Mouse (Mus musculus) C2C12 (cell line): ENCODE results near the gene Gja5. TPM values are rescaled to one million over a fixed set of nuclear protein-coding genes. Genes with fewer than 3 reads are reported as not detected.
"Not testable (repeated sequence)": the region's sequence is repeated elsewhere in the genome, so short reads cannot be mapped to it uniquely, and the experiment has no call there.

Source experiments
- H3K27me3 ChIP-seq: one replicate; pipeline ENCODE4 v1.6.1; 2011; ENCODE audit not compliant: control insufficient read depth, insufficient read depth, insufficient read length
- H3K36me3 ChIP-seq: one replicate; pipeline ENCODE4 v1.6.1; 2011; ENCODE audit not compliant: control insufficient read depth, insufficient read depth
- H3K4me3 ChIP-seq: one replicate; pipeline ENCODE4 v1.5.1; 2011; ENCODE audit warnings: mild to moderate bottlenecking, control low read depth; ENCODE audit not compliant: poor library complexity, insufficient read depth, severe bottlenecking
- H3K79me2 ChIP-seq: one replicate; pipeline ENCODE4 v1.6.1; 2011; ENCODE audit not compliant: control insufficient read depth, insufficient read depth
- H3K79me3 ChIP-seq: one replicate; pipeline ENCODE4 v1.6.1; 2011; ENCODE audit warnings: low read depth, control low read depth
- H3ac ChIP-seq: one replicate; pipeline ENCODE3; 2011; ENCODE audit warnings: low read depth; ENCODE audit not compliant: control insufficient read depth, insufficient read length
- CEBPB ChIP-seq: IDR thresholded peaks from one replicate; pipeline ENCODE4 v1.6.1; 2011; ENCODE audit warnings: low read depth, mild to moderate bottlenecking, control low read depth, moderate library complexity
- CTCF ChIP-seq: IDR thresholded peaks from one replicate; pipeline ENCODE4 v1.5.1; 2011; ENCODE audit not compliant: control insufficient read depth, insufficient read depth, insufficient read length
- FOSL1 ChIP-seq: IDR thresholded peaks from one replicate; pipeline ENCODE4 v1.8.0; 2011; ENCODE audit warnings: mild to moderate bottlenecking, low read length; ENCODE audit not compliant: poor library complexity, insufficient read depth, severe bottlenecking
- MAX ChIP-seq: IDR thresholded peaks from one replicate; pipeline ENCODE4 v1.6.1; 2011; ENCODE audit warnings: mild to moderate bottlenecking, control low read depth
- MYOD1 ChIP-seq: IDR thresholded peaks from one replicate; pipeline ENCODE4 v1.6.1; 2011; ENCODE audit warnings: low read depth; ENCODE audit not compliant: control insufficient read depth, insufficient read length
- MYOG ChIP-seq: IDR thresholded peaks from one replicate; pipeline ENCODE4 v1.6.1; 2011; ENCODE audit not compliant: control insufficient read depth, insufficient read length; ENCODE audit errors: extremely low read depth
- USF1 ChIP-seq: IDR thresholded peaks from one replicate; pipeline ENCODE4 v1.6.1; 2011; ENCODE audit warnings: low read depth, mild to moderate bottlenecking, control low read depth, moderate library complexity
- polyA plus RNA-seq: library from polyadenylated mRNA; unstranded; fragments of >200 nt; fragmentation: generic; extraction: Trizol; gene quantifications from one replicate; pipeline ENCODE4 v1.2.1, GENCODE M21; 2012; ENCODE audit warnings: missing spikeins

Gja5 gene
- polyA plus RNA-seq, 1 experiment: 0.12 TPM

DNA sequence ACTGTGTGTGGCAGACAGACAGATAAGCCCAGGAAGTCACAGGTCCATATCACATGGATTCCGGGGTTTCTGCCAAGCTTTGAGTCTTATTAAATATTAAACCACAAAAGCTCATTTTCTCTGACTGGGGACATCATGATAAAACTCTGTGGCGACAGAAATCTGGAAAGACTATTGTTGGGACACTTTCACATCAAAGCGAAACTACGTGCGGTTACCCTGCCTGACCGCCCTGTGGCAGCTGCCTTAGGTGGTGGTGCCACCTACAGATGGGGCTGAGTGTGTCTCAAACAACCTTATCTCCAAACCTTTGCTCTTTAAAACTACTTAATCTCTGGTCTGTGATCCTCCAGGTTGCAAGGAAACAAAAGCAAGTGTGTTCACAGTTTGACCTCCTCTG is 171.9 kb downstream of the Gja5 start:
- no peak for TF ChIP-seq MYOG
- TF ChIP-seq MYOD1: peak; percentile 43
- no peak for TF ChIP-seq USF1
- peak; percentile 73 for TF ChIP-seq CTCF
- TF ChIP-seq CEBPB: no peak
- TF ChIP-seq MAX: no peak
- TF ChIP-seq FOSL1: no peak
- H3K36me3 ChIP-seq: no peaks in the 10 kb centered on the region
- peaks cover 10% of the 10 kb centered on the region for H3K27me3 ChIP-seq
- no peak overlapping the region for H3ac ChIP-seq
- H3K4me3 ChIP-seq: no peak overlapping the region
- H3K79me3 ChIP-seq: no peaks in the 10 kb centered on the region
- H3K79me2 ChIP-seq: no peaks in the 10 kb centered on the region

DNA sequence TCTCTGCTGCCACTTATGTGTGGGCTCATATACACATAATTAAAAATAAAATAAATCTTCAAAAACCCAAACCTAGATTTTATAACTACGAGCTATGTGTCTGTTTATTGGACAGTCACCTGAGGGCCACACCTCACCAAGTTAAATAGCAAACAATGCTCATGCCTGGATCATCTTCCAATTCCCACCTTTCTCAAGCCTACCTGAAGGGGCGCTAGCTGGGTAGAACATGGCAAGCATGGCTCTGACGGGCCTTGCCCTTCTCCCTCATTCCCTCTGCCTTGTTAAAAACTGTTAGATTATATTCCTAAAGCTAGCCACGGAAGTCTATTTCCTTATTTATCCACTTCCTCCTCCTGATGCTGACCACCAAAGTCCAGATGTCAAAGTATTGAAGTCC is 173.9 kb downstream of the Gja5 start:
- H3K79me2 ChIP-seq: no peaks in the 10 kb centered on the region
- H3K27me3 ChIP-seq: peaks cover 10% of the 10 kb centered on the region
- no peak overlapping the region for H3K4me3 ChIP-seq
- no peak overlapping the region for H3ac ChIP-seq
- TF ChIP-seq MAX: no peak
- TF ChIP-seq CTCF: no peak
- no peak for TF ChIP-seq USF1
- H3K79me3 ChIP-seq: no peaks in the 10 kb centered on the region
- no peaks in the 10 kb centered on the region for H3K36me3 ChIP-seq

DNA sequence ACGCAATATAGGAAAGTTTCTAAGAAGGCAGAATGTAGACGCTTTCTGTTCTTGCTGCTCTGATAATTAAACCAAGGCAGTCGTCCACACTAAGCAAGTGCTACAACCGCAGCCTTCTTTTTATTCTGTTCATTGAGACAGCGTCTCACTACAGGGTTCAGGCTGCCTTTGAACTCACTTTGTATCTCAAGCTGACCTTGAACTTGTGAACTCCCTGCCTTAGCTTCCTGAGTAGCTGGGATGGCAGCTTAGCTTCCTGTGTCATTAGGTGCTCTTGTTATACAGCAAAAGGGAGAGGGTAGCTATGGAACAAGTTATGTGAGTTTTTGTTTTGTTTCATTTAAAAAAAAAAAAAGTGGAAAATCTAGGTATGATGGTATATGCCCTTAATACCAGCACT is 177.7 kb downstream of the Gja5 start:
- peaks cover 10% of the 10 kb centered on the region for H3K27me3 ChIP-seq
- TF ChIP-seq CTCF (no peak), USF1 (no peak), MAX (no peak), MYOD1 (no peak), CEBPB (no peak), MYOG (no peak), FOSL1 (no peak)
- no peaks in the 10 kb centered on the region for H3K79me3 ChIP-seq
- no peaks in the 10 kb centered on the region for H3K36me3 ChIP-seq
- no peak overlapping the region for H3K4me3 ChIP-seq
- no peaks in the 10 kb centered on the region for H3K79me2 ChIP-seq
- H3ac ChIP-seq: no peak overlapping the region

DNA sequence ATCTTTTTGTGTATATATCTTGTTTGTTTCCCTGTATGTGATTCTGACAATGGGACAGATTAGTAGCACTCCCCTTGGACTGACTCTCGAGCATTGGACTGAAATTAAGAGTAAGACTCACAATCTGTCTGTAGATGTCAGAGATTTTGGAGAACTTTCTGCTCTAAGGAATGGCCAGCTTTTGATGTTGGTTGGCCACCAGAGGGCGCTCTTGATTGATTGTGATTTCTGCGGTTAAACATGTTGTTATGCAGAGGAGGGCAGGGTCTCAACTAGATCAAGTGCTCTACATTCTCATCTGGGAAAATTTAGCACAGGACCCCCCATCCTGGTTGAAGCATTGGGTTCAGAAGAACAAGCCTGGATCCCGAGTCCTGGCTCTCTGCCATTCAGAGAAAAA is 182.8 kb downstream of the Gja5 start:
- Histone ChIP-seq H3K79me3 (no peaks in the 10 kb centered on the region), H3K4me3 (no peak overlapping the region), H3ac (no peak overlapping the region), H3K27me3 (no peaks in the 10 kb centered on the region), H3K79me2 (no peaks in the 10 kb centered on the region), H3K36me3 (no peaks in the 10 kb centered on the region)
- TF ChIP-seq MYOD1 (no peak), USF1 (no peak), CEBPB (no peak), MAX (no peak), MYOG (no peak), CTCF (no peak), FOSL1 (no peak)

DNA sequence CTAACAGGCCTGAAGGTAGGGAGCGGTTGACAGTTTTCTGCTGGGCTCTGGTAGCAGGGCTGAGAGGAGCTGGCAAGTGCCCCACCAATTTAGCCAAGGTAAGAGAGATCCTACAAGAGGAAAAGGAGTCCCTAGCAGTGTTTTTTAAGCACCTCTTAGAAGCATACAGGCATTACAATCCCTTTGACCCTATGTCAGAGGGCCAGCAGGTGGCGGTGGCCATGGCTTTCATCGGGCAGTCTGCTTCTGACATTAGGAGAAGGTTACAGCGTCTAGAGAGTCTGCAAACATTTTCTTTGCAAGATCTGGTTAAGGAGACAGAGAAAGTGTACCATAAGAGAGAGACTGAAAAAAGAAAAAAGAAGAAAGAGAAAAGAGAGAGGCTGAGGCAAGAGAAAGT is 183.8 kb downstream of the Gja5 start:
- H3K27me3 ChIP-seq, H3ac ChIP-seq, H3K4me3 ChIP-seq, H3K79me3 ChIP-seq, H3K79me2 ChIP-seq, H3K36me3 ChIP-seq: not testable (repeated sequence)

DNA sequence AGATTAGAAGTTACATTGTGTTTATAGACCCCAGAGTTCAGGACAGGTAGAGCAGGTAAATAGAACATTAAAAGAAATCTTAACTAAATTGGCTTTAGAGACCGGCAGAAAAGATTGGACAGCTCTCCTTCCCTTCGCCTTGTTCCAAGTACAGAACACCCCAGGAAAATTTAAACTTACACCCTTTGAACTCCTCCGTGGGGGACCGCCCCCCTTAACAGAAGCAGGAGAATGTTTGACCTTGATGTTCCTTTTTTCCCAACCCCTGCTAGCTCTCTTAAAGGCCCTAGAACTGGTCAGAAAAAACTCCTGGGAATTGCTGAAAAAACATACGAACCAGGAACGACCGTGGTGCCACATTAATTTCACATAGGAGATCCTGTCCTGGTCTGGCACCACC is 187.5 kb downstream of the Gja5 start:
- not testable (repeated sequence) for H3K36me3 ChIP-seq, H3ac ChIP-seq, H3K79me2 ChIP-seq, H3K79me3 ChIP-seq, H3K4me3 ChIP-seq, H3K27me3 ChIP-seq

DNA sequence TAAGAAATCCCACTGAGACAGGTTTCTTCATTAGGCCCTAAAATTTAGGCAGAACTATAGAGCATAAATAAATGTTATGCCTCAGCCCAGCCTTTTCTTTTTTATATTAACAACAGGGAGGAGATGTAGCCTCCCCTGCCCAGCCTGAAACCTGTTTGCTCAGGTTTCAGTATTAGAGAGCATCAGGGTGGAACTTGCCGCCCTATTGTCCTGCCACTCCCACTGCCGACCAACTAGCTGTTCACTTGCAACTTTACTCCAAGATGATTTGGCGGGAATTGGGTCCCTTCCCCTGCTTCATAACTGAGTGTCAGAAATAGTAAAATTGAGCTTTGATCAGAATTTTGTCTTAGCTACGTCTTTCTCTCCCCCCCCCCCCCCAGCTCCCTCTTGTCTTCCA is 192.2 kb downstream of the Gja5 start:
- H3K79me2 ChIP-seq, H3ac ChIP-seq, H3K79me3 ChIP-seq, H3K36me3 ChIP-seq, H3K27me3 ChIP-seq, H3K4me3 ChIP-seq: not testable (repeated sequence)
